Mouse (Mus musculus): ENCODE measurements around the gene Hipk4. TPM values are rescaled to one million over a fixed set of nuclear protein-coding genes. Genes with fewer than 3 reads are reported as not detected.

Gene Hipk4
- polyA plus RNA-seq, 1 experiment from 2014 or later = 0.18 TPM

DNA sequence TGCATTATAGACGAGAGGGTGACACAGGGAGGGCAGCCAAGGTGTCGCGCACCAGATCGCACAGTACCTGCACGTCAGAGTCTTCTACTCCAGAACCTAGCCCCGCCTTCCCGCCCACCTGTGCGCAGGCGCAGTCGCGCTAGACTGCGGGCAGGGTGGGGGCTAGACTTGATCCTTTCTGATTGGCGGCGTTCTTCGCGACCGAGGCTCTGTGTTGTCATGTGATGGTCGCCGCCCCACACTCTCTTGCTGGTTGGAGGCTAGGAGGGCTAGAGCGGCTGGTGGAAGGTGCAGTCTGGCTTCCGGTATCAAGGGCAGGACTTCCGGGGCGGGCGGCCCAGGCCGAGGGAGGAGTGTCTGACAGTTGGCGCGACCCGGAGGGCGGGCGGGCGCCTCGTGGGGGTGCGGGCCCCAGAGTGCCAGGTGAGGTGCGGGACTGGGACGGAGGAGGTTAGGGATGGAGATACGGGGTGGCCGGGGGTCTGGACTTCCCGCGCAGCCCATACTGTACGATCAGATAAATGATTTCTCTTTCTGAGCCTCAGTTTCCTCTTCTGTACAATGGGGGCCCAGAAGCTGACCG is 30.0 kb downstream of the Hipk4 start, which contains the start of the genes Pld3 and 2310022A10Rik:
Gene Pld3, minus strand, starts transcription at position 288 of the 583 bp plus-strand sequence.
Gene 2310022A10Rik, plus strand, starts transcription at position 303 of the 583 bp plus-strand sequence.
- H3K4me3 ChIP-seq (ENCODE audit: low read depth, low read length) = peak within 1 kb of the TSS; percentile 82
- H3K9me3 ChIP-seq (ENCODE audit: control insufficient read depth, low read length) = no peaks in the 10 kb centered on the region
- peak within 1 kb of the TSS; percentile 80 for H3K4me2 ChIP-seq
- H3K9ac ChIP-seq (ENCODE audit: low read length) = peak within 1 kb of the TSS; percentile 73
- DNase-seq (ENCODE audit: low spot score, missing footprints) (peak; percentile 98), ATAC-seq (ENCODE audit: low FRiP score) (peak; percentile 99)
- H3K4me1 ChIP-seq (ENCODE audit: control insufficient read depth, insufficient read depth, low read length) = peaks cover 10% of the 10 kb centered on the region
- no peaks in the 10 kb centered on the region for H3K27me3 ChIP-seq (ENCODE audit: control insufficient read depth, insufficient read depth, low read length)
- H3K27ac ChIP-seq (ENCODE audit: low read depth, low read length) = peak within 1 kb of the TSS; percentile 25; the same call in 1 of the 2 replicates
- 1% methylated on average over 41 of the region's 41 CpGs for WGBS
- no peaks in the 10 kb centered on the region for H3K36me3 ChIP-seq (ENCODE audit: control insufficient read depth, insufficient read depth, low read length)

DNA sequence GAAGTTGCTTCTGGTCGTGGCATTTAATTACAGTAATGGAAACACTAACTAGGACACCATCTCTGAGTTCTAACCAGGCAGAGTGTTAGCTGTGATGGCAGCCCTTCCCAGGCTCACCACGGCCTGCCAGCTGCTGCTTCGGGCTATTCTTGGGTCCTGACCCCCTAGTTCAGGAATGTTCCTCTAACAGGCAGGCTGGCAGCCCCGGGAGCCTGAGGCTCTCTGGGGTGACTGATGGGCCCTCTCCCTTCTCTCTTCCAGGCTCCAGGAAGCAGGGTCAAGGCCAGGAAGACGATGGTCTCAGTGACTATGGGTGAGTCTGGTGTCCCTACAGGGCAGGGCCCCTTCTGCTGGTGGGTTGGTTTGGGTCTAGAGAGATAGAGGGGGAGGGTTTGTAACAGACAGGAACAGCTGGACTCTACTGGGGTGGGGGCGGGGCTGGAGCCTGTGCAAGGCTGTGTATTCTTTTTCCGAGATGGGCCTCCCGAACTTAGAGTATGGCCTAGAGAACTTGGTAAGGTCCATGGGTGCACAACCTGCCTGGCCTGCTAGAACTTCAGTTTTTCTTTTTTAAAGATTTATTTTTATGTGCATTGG is 37.3 kb downstream of the Hipk4 start:
- Histone ChIP-seq H3K9me3 (ENCODE audit: control insufficient read depth, low read length) (no peaks in the 10 kb centered on the region), H3K9ac (ENCODE audit: low read length) (no peak overlapping the region), H3K4me1 (ENCODE audit: control insufficient read depth, insufficient read depth, low read length) (no peaks in the 10 kb centered on the region), H3K27me3 (ENCODE audit: control insufficient read depth, insufficient read depth, low read length) (no peaks in the 10 kb centered on the region), H3K27ac (ENCODE audit: low read depth, low read length) (no peak overlapping the region), H3K4me2 (no peak overlapping the region), H3K4me3 (ENCODE audit: low read depth, low read length) (no peak overlapping the region), H3K36me3 (ENCODE audit: control insufficient read depth, insufficient read depth, low read length) (peaks cover 5% of the 10 kb centered on the region)
- ATAC-seq (ENCODE audit: low FRiP score) = no peak
- WGBS = 82% methylated on average over 8 of the region's 8 CpGs
- no peak for DNase-seq (ENCODE audit: low spot score, missing footprints)

DNA sequence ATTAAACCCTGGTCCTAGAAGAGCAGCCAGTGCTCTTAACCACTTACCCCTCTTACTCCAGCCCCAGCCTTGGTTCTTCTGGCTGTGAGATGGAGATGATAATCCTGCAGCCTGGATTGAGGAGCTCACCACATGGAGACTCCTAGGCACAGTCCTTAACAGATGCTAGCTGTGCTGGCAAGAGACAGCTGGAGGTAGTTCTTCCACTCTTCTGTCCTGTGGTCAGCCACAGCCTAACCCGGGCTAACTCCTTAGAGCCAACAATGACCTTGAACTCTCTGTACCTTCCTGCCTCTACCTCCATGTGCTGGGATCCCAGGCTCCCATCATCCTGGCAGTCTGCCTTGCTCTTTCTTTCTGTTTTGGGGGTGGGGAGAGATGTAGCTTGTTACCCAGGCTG is 37.9 kb downstream of the Hipk4 start:
- Histone ChIP-seq H3K27ac (ENCODE audit: low read depth, low read length) (no peak overlapping the region), H3K9ac (ENCODE audit: low read length) (no peak overlapping the region), H3K27me3 (ENCODE audit: control insufficient read depth, insufficient read depth, low read length) (no peaks in the 10 kb centered on the region), H3K4me2 (no peak overlapping the region), H3K4me1 (ENCODE audit: control insufficient read depth, insufficient read depth, low read length) (no peaks in the 10 kb centered on the region), H3K4me3 (ENCODE audit: low read depth, low read length) (no peak overlapping the region), H3K36me3 (ENCODE audit: control insufficient read depth, insufficient read depth, low read length) (peaks cover 5% of the 10 kb centered on the region), H3K9me3 (ENCODE audit: control insufficient read depth, low read length) (no peaks in the 10 kb centered on the region)
- WGBS = 95% methylated on average over 1 of the region's 1 CpGs
- no peak for DNase-seq (ENCODE audit: low spot score, missing footprints)
- ATAC-seq (ENCODE audit: low FRiP score) = no peak

DNA sequence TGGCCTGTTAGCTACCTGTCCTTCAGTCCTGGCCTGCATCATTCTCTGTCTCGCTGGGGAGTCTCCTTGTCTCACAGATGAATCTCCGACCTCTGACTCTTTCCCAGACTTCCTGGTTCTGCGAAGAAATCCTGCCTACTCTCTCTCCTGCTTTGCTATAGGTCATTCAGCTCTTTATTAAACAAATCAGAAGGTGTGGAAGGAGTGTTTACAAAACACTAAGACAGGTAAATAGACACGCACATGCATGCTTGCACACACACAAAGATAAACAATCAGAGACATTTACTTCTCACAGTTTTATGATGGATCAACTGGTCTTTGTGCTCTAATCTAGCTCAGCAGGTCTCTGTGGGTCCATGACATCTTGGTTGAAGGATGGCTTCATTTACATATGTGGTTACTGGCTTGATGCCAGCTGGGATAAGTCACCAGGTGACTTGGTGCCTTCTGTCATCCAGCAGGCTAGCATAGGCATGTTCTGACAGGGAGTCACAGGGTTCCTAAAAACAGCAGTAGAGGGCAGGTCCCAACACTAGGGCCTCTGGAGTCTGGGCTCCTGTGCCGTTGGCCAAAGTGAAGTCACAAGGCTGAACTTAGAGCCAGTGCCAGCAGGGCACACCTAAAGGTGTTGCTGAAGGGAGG is 46.6 kb downstream of the Hipk4 start:
- peaks cover 17% of the 10 kb centered on the region for H3K36me3 ChIP-seq (ENCODE audit: control insufficient read depth, insufficient read depth, low read length)
- DNase-seq (ENCODE audit: low spot score, missing footprints) (no peak), ATAC-seq (ENCODE audit: low FRiP score) (no peak)
- H3K4me1 ChIP-seq (ENCODE audit: control insufficient read depth, insufficient read depth, low read length) = no peaks in the 10 kb centered on the region
- H3K9ac ChIP-seq (ENCODE audit: low read length) = no peak overlapping the region; the same call in 1 of the 2 replicates
- H3K9me3 ChIP-seq (ENCODE audit: control insufficient read depth, low read length) = no peaks in the 10 kb centered on the region
- no peak overlapping the region for H3K4me3 ChIP-seq (ENCODE audit: low read depth, low read length)
- no peak overlapping the region for H3K27ac ChIP-seq (ENCODE audit: low read depth, low read length)
- WGBS = 92% methylated on average over 5 of the region's 5 CpGs
- H3K27me3 ChIP-seq (ENCODE audit: control insufficient read depth, insufficient read depth, low read length) = no peaks in the 10 kb centered on the region
- H3K4me2 ChIP-seq = no peak overlapping the region

DNA sequence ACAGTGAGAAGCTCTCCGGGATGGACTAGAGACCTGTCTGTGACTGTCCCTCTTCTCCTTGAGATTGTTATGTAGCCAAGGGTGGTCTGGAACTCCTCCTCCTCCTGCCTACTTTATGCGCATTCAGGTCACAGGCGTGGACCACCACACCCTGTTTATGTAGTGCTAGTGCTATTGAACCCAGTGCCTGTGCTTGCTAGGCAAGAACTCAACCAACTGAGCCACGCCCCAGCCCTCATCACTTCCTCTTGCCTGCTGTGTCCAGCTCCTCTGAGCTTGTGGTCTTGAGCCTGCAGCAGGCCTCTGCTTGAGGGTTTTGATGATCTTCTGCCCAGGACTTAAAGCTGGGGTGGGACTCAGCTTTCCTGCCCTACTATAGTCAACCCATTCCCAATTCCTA is 49.1 kb downstream of the Hipk4 start:
- no peak for DNase-seq (ENCODE audit: low spot score, missing footprints)
- H3K36me3 ChIP-seq (ENCODE audit: control insufficient read depth, insufficient read depth, low read length) = peaks cover 21% of the 10 kb centered on the region

DNA sequence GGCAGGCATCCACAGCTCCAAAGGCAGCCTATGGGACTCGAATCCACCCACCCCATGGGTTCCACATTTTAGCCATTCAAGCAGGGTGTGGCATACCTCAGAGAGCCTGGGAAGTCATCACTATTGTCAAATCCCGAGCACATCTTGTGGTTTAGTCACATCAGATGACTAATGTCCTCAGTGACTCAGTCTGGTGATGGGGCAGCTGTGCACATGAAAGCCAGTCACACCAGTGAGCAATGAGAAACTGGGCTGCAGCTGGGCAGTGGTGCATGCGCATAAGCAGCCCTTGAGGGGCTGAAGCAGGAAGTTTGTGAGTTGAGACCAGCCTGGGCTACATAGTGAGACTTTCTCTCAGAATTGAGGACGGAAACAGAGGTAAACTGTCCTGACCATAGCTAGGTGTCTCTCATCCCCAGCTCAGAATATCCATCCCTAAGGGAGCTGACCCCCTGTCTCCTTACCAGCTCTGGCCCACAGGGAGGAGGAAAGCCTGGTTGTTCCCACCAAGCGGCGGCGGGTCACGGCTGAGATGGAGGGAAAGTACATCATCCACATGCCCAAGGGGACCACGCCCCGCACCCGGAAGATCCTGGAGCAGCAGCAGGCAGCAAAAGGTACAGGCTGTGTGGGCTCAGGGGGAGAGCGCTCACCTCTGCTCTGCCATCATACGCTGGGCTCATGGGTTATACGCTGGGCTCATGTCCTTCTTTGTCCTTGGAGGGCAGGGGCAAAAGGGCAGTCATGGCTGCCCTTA is 51.2 kb downstream of the Hipk4 start:
- no peak for ATAC-seq (ENCODE audit: low FRiP score)
- 89% methylated on average over 14 of the region's 14 CpGs for WGBS
- Histone ChIP-seq H3K36me3 (ENCODE audit: control insufficient read depth, insufficient read depth, low read length) (peaks cover 17% of the 10 kb centered on the region), H3K27ac (ENCODE audit: low read depth, low read length) (no peak overlapping the region), H3K4me2 (no peak overlapping the region), H3K4me3 (ENCODE audit: low read depth, low read length) (no peak overlapping the region), H3K27me3 (ENCODE audit: control insufficient read depth, insufficient read depth, low read length) (no peaks in the 10 kb centered on the region), H3K4me1 (ENCODE audit: control insufficient read depth, insufficient read depth, low read length) (no peaks in the 10 kb centered on the region), H3K9ac (ENCODE audit: low read length) (no peak overlapping the region), H3K9me3 (ENCODE audit: control insufficient read depth, low read length) (no peaks in the 10 kb centered on the region)
- DNase-seq (ENCODE audit: low spot score, missing footprints) = no peak

More for the DNA sequence above, 49.1 kb downstream of the Hipk4 start:
- Histone ChIP-seq H3K9me3 (ENCODE audit: control insufficient read depth, low read length) (no peaks in the 10 kb centered on the region), H3K4me1 (ENCODE audit: control insufficient read depth, insufficient read depth, low read length) (no peaks in the 10 kb centered on the region), H3K27ac (ENCODE audit: low read depth, low read length) (no peak overlapping the region), H3K4me2 (no peak overlapping the region), H3K4me3 (ENCODE audit: low read depth, low read length) (no peak overlapping the region), H3K27me3 (ENCODE audit: control insufficient read depth, insufficient read depth, low read length) (no peaks in the 10 kb centered on the region), H3K9ac (ENCODE audit: low read length) (no peak overlapping the region)
- WGBS = 92% methylated on average over 4 of the region's 4 CpGs
- ATAC-seq (ENCODE audit: low FRiP score) = no peak

DNA sequence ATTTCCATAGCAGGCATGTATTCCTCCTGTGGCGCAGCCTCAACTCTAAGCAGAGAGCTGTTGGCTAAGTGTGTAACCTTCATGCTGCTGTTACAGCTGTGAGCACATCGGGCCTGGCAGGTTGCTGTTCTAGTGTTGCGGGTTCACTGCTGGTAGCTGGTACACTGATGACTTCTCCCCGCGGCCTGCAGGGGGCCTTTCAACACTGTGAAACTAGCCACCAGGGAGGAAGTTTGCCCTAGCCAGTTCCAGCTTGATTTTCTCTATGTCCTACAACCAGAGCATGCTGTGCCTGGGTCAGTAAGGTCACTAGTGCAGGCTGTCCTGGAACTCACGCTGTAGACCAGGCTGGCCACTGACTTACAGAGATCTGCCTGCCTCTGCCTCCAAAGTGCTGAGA is 53.8 kb downstream of the Hipk4 start:
- no peaks in the 10 kb centered on the region for H3K4me1 ChIP-seq (ENCODE audit: control insufficient read depth, insufficient read depth, low read length)
- ATAC-seq (ENCODE audit: low FRiP score) (no peak), DNase-seq (ENCODE audit: low spot score, missing footprints) (peak; percentile 72)
- no peak overlapping the region for H3K9ac ChIP-seq (ENCODE audit: low read length)
- no peak overlapping the region for H3K27ac ChIP-seq (ENCODE audit: low read depth, low read length)
- H3K27me3 ChIP-seq (ENCODE audit: control insufficient read depth, insufficient read depth, low read length) = no peaks in the 10 kb centered on the region
- no peaks in the 10 kb centered on the region for H3K9me3 ChIP-seq (ENCODE audit: control insufficient read depth, low read length)
- peaks cover 21% of the 10 kb centered on the region for H3K36me3 ChIP-seq (ENCODE audit: control insufficient read depth, insufficient read depth, low read length)
- H3K4me3 ChIP-seq (ENCODE audit: low read depth, low read length) = no peak overlapping the region
- H3K4me2 ChIP-seq = no peak overlapping the region
- 75% methylated on average over 6 of the region's 6 CpGs for WGBS

DNA sequence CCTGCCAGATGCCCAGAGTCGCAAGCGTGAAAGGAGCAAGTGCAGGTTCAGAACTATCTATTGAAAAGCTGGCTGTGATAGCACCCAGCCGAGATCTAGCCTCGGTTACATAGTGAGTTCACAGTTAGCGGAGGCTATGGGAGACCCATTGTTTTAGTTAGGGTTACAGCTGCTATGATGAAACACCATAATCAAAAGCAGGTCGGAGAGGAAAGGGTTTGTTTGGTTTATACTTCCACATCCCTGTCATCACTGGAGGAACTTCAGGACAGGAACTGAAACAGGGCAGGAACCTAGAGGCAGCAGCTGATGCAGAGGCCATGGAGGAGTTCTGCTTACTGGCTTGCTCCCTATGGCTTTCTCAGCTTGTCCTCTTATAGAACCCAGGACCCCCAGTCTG is 54.5 kb downstream of the Hipk4 start:
- no peak overlapping the region for H3K4me2 ChIP-seq
- peaks cover 15% of the 10 kb centered on the region for H3K36me3 ChIP-seq (ENCODE audit: control insufficient read depth, insufficient read depth, low read length)
- no peaks in the 10 kb centered on the region for H3K27me3 ChIP-seq (ENCODE audit: control insufficient read depth, insufficient read depth, low read length)
- DNase-seq (ENCODE audit: low spot score, missing footprints) (peak; percentile 69), ATAC-seq (ENCODE audit: low FRiP score) (no peak)
- H3K9me3 ChIP-seq (ENCODE audit: control insufficient read depth, low read length) = no peaks in the 10 kb centered on the region
- H3K4me3 ChIP-seq (ENCODE audit: low read depth, low read length) = no peak overlapping the region
- WGBS = 94% methylated on average over 6 of the region's 6 CpGs
- H3K27ac ChIP-seq (ENCODE audit: low read depth, low read length) = no peak overlapping the region
- no peak overlapping the region for H3K9ac ChIP-seq (ENCODE audit: low read length)
- no peaks in the 10 kb centered on the region for H3K4me1 ChIP-seq (ENCODE audit: control insufficient read depth, insufficient read depth, low read length)

DNA sequence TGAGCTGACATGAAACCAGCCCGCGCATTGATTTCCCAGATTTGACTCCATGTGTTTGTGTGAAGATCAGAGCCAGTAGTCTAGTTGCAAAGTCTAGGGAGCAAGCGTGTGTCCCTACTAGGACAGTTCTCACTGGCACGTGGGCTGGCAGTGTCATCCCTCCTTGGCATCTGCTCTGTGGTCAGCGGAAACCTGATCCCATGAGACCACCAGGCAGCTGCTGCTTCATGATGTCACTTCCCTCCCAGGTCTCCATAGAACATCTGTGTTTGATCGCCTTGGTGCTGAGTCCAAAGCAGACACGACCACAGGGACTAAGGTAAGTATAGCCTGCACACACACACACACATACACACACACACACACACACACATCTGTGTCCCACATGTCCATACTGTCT is 55.4 kb downstream of the Hipk4 start:
- Histone ChIP-seq H3K27ac (ENCODE audit: low read depth, low read length) (no peak overlapping the region), H3K4me3 (ENCODE audit: low read depth, low read length) (no peak overlapping the region), H3K27me3 (ENCODE audit: control insufficient read depth, insufficient read depth, low read length) (no peaks in the 10 kb centered on the region), H3K36me3 (ENCODE audit: control insufficient read depth, insufficient read depth, low read length) (peaks cover 15% of the 10 kb centered on the region), H3K4me2 (no peak overlapping the region), H3K4me1 (ENCODE audit: control insufficient read depth, insufficient read depth, low read length) (no peaks in the 10 kb centered on the region), H3K9me3 (ENCODE audit: control insufficient read depth, low read length) (no peaks in the 10 kb centered on the region), H3K9ac (ENCODE audit: low read length) (no peak overlapping the region)
- ATAC-seq (ENCODE audit: low FRiP score) (no peak), DNase-seq (ENCODE audit: low spot score, missing footprints) (peak; percentile 33)
- 81% methylated on average over 7 of the region's 7 CpGs for WGBS

Measured in midbrain, embryonic 11.5 days (tissue).